Mouse (Mus musculus) lung, adult 2 months (tissue): ENCODE results near the gene Hus1.

ENCODE experiments used
- CTCF ChIP-seq: fragments of 200-500 bp; IDR thresholded peaks from 2 replicates; pipeline ENCODE4 v1.5.1; 2011; ENCODE audit warnings: mild to moderate bottlenecking, low read length, control low read depth; ENCODE audit not compliant: insufficient read depth
- POLR2A ChIP-seq: fragments of 200-500 bp; IDR thresholded peaks from 2 replicates; pipeline ENCODE4 v1.6.1; 2011; ENCODE audit warnings: low read depth, mild to moderate bottlenecking, control low read depth, low read length, borderline replicate concordance; ENCODE audit errors: extremely low read depth

DNA sequence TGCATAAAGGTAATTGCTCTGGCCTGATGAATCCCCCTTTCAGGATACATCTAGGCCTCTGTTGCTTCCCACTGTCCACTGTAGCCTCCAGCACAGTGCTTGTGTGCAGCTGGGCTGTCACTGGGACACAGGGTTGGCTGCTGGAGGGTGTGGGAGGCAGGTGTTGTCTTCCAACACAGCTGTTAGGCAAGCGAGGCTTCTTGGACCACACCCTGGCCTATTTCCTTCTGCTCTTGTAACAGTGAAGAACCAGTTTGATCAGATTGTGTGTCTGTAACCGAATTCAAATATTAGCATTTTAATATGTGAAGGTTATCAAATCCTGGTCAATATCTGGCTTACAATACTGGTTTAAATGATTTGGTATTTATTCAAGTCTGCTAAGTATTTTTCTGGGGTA is 40.9 kb upstream of the Hus1 start:
- no peak for TF ChIP-seq CTCF
- no peak for TF ChIP-seq POLR2A
